Mouse (Mus musculus): ENCODE measurements around the gene Cse1l.
A peak's percentile ranks its signal among the peaks of the same experiment; 100 is the strongest.

The Cse1l gene

GRCm38 (mm10) chr2:166973153-166973552 lies 67.3 kb downstream of the Cse1l start:
- DNase-seq (ENCODE audit: inconsistent age in 2 of 2, low spot score in 1 of 2) = peak in 1 of 2 experiments; percentile 54

GRCm38 (mm10) chr2:166974177-166974872 lies 68.5 kb downstream of the Cse1l start:
- no peak for DNase-seq (ENCODE audit: inconsistent age in 2 of 2, low spot score in 1 of 2)

DNA sequence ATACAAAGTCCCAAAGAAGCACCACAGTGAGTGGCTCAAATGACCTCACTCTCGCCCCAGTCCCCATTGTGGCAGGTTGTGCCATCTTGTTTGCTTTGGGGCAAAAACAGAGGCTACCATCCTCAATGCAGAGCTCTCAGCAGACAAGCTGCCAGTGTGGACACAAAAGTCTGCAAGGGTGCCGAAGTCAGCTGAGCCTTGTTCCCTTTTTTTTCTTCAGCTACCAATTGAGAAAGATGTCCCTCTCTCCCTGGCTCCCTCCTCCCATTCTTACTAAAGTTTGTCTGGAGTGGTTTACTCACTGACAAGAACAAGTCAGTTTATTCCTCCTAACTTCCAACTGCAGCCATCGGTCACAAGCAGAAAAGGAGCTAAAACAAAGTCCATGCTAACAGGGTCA lies 70.5 kb downstream of the Cse1l start:
- peak in 1 of 2 experiments; percentile 43 for DNase-seq (ENCODE audit: inconsistent age in 2 of 2, low spot score in 1 of 2)

GRCm38 (mm10) chr2:166977490-166977889 lies 71.7 kb downstream of the Cse1l start:
- DNase-seq (ENCODE audit: inconsistent age in 2 of 2, low spot score in 1 of 2) = no peak

GRCm38 (mm10) chr2:166980161-166980560 lies 74.3 kb downstream of the Cse1l start:
- DNase-seq (ENCODE audit: inconsistent age in 2 of 2, low spot score in 1 of 2) = no peak

GRCm38 (mm10) chr2:166983351-166983894 lies 77.6 kb downstream of the Cse1l start:
- DNase-seq (ENCODE audit: inconsistent age in 2 of 2, low spot score in 1 of 2) = no peak

- no peak for DNase-seq (ENCODE audit: inconsistent age in 2 of 2, low spot score in 1 of 2)
Measured at GRCm38 (mm10) chr2:166990861-166991260, 85.0 kb downstream of the Cse1l start.

- DNase-seq (ENCODE audit: inconsistent age in 2 of 2, low spot score in 1 of 2) = peak; percentile 34 to 67
Measured at GRCm38 (mm10) chr2:166991945-166992344, 86.1 kb downstream of the Cse1l start.

DNA sequence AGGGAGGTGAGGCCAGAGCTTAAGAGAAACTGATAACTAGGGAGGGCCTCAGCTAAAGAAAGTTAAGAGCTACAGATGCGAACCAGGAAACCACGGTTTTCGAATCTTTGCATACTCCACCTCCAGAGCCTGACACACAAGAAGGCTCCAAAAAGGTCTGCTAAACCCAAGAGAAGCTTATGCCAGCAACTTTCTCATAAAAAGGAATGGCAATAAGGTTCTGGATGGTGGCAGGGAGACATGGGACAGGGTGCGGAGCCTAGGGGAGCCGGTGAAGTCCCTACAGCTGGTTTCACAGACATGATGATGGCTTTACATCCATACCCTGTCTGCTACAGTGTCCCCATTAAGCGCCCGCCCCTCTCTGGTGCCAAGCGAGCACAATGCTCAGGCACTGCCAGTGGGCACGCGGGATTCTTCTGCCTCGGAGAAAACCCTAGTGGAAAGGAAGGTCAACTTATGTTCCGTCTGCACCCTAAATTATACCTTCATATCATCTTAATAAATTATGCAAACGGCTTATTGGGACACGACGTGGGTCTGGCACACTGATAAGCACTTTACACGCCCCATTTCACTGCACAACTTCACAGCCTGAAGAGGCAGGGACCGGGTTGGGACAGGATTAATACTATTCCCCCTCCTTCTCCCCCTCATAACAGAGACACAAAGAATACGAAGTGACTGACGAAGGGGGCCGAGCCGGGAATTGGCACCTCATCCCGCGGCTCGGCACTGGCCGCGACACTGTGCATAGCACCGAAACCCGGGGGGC lies 89.4 kb downstream of the Cse1l start:
- peak; percentile 42 to 81 for DNase-seq (ENCODE audit: inconsistent age in 2 of 2, low spot score in 1 of 2)

Measured in adrenal gland, adult (tissue).